7 mouse cellular contexts compared by ENCODE assay signal in genomic region chr1:179802610-179803512, GRCm38 (mm10). TPM values are rescaled to one million over a fixed set of nuclear protein-coding genes. Genes with fewer than 3 reads are reported as not detected.
DNase-seq lines count a peak whose midpoint lies in the region; ATAC-seq and TF ChIP-seq lines count a peak whose summit lies in the region.

Gene Gm10518, plus strand, starts transcription at chr1:179803376.

- intact Hi-C loops in left cerebral cortex, adult 2 months (cut with DNase I): loop anchor here (1.0 to 2.0 kb wide), 2 partner anchors 42 to 256 kb away; partner anchors contain the start of genes Cnst and Tfb2m

- peak within 1 kb of the TSS; percentile 92 for H3K27ac ChIP-seq in hindbrain, embryonic 14.5 days
- H3K27ac ChIP-seq in left cerebral cortex, adult 2 months: peak within 1 kb of the TSS; percentile 95

- H3K9me3 ChIP-seq in hindbrain, embryonic 14.5 days (ENCODE audit: control insufficient read depth, low read length): no peaks in the 10 kb centered on the region

- peaks cover 12% of the 10 kb centered on the region for H3K36me3 ChIP-seq in hindbrain, embryonic 14.5 days (replicated peaks; ENCODE audit: control insufficient read depth, insufficient read depth)

- H3K27me3 ChIP-seq in hindbrain, embryonic 14.5 days (ENCODE audit: control insufficient read depth, insufficient read depth, low read length): no peaks in the 10 kb centered on the region

- H3K9ac ChIP-seq in hindbrain, embryonic 14.5 days: peak within 1 kb of the TSS; percentile 93

- under 1% methylated on average over 61 of the region's 94 CpGs for WGBS in hindbrain, embryonic 14.5 days

- peak within 1 kb of the TSS; percentile 91 for H3K4me3 ChIP-seq in hindbrain, embryonic 14.5 days (replicated peaks; ENCODE audit: low read length)
- H3K4me3 ChIP-seq in left cerebral cortex, adult 2 months: peak within 1 kb of the TSS; percentile 91

- no peak for TF ChIP-seq CTCF in left cerebral cortex, adult 2 months (IDR thresholded peaks at IDR 0.05)

- peak within 1 kb of the TSS; percentile 69 for H3K4me2 ChIP-seq in hindbrain, embryonic 14.5 days (replicated peaks)

- H3K4me1 ChIP-seq in hindbrain, embryonic 14.5 days (replicated peaks; ENCODE audit: control insufficient read depth, insufficient read depth, low read length): peaks cover 15% of the 10 kb centered on the region

- peak; percentile 62 to 65 for DNase-seq in adrenal gland, adult 18-20 months (ENCODE audit: low spot score in 2 of 2)
- DNase-seq in frontal cortex, postnatal 36 days (ENCODE audit: low spot score in 2 of 2): peak; percentile 48 to 54
- peak; percentile 44 for DNase-seq in hindbrain, embryonic 14.5 days (ENCODE audit: low spot score)
- peak; percentile 57 to 67 for DNase-seq in left cerebral cortex, adult 2 months (ENCODE audit: extremely low spot score in 1 of 2, low spot score in 2 of 2)
- DNase-seq in lung, postnatal 36 days: peak; percentile 57
- peak; percentile 40 for DNase-seq in right cerebral cortex, postnatal 14 days

- ATAC-seq in common myeloid progenitor, adult 5-6 weeks (replicated peaks; ENCODE audit: low read depth, poor library complexity, severe bottlenecking): 0 out of 2 replicates have a peak, but pooled peaks have one; percentile 4
- peak; percentile 80 for ATAC-seq in hindbrain, embryonic 14.5 days (ENCODE audit: low FRiP score)

RNA-seq across cellular contexts. Expression of gene Gm10518, which starts in this region (rescaled TPM):
- total RNA-seq in adrenal gland, adult 18-20 months (2021): not detected
- total RNA-seq in common myeloid progenitor, adult 5-6 weeks (2017): not detected in 2 replicates
- polyA plus RNA-seq in hindbrain, embryonic 14.5 days (2014; fragmentation: Nextera tagmentation; extraction: Ambion mirVana): 0.27 TPM in 1 of 2 replicates, not detected in the other
- under 1 TPM in 1 of 2 experiments, not detected in 1; 0.26 TPM for total RNA-seq in left cerebral cortex, adult 2 months (2021)

Comparison
In these comparisons a context has a peak if more than half of its experiments do, and no peak if none do; other contexts are left out.
1. Peak in every context shown above with its lines: DNase-seq, ATAC-seq, H3K4me3 ChIP-seq and H3K27ac ChIP-seq.
2. Peak in DNase-seq in adrenal gland, adult 18-20 months; RNA of the gene not detected or under 1 TPM.
3. Peak in ATAC-seq in common myeloid progenitor, adult 5-6 weeks; RNA of the gene not detected or under 1 TPM.
4. Peak in DNase-seq, ATAC-seq, H3K4me3 ChIP-seq, H3K27ac ChIP-seq, H3K9ac ChIP-seq and H3K4me2 ChIP-seq in hindbrain, embryonic 14.5 days; RNA of the gene not detected or under 1 TPM.
5. Peak in DNase-seq, H3K4me3 ChIP-seq and H3K27ac ChIP-seq in left cerebral cortex, adult 2 months; RNA of the gene not detected or under 1 TPM.